Mouse (Mus musculus): ENCODE results near the gene Pou2f1.

The Pou2f1 gene

GRCm38 (mm10) chr1:166002520-166003155 lies at the start of gene Pou2f1:
Pou2f1 (minus strand) TSS chr1:166002678.
- ATAC-seq (ENCODE audit: insufficient number of reproducible peaks, low FRiP score, low TSS enrichment), result peak; percentile 74

GRCm38 (mm10) chr1:166049046-166049827 lies 46.8 kb upstream of the Pou2f1 start:
- no peak for ATAC-seq (ENCODE audit: insufficient number of reproducible peaks, low FRiP score, low TSS enrichment)

GRCm38 (mm10) chr1:166048230-166048911 lies 45.9 kb upstream of the Pou2f1 start:
- ATAC-seq (ENCODE audit: insufficient number of reproducible peaks, low FRiP score, low TSS enrichment), result 0 out of 2 replicates have a peak, but pooled peaks have one; percentile 18

- ATAC-seq (ENCODE audit: insufficient number of reproducible peaks, low FRiP score, low TSS enrichment), result no peak
Observed at GRCm38 (mm10) chr1:166047505-166048170, 45.2 kb upstream of the Pou2f1 start.

GRCm38 (mm10) chr1:166045894-166046197 lies 43.4 kb upstream of the Pou2f1 start:
- ATAC-seq (ENCODE audit: insufficient number of reproducible peaks, low FRiP score, low TSS enrichment), result no peak

- ATAC-seq (ENCODE audit: insufficient number of reproducible peaks, low FRiP score, low TSS enrichment), result no peak
Observed at GRCm38 (mm10) chr1:166045060-166045893, 42.8 kb upstream of the Pou2f1 start.

- ATAC-seq (ENCODE audit: insufficient number of reproducible peaks, low FRiP score, low TSS enrichment), result no peak
Observed at GRCm38 (mm10) chr1:166043451-166044149, 41.1 kb upstream of the Pou2f1 start.

GRCm38 (mm10) chr1:166041501-166041900 lies 39.0 kb upstream of the Pou2f1 start:
- ATAC-seq (ENCODE audit: insufficient number of reproducible peaks, low FRiP score, low TSS enrichment), result no peak

- ATAC-seq (ENCODE audit: insufficient number of reproducible peaks, low FRiP score, low TSS enrichment), result no peak
Observed at GRCm38 (mm10) chr1:166038731-166039332, 36.4 kb upstream of the Pou2f1 start.

GRCm38 (mm10) chr1:166035045-166035444 lies 32.6 kb upstream of the Pou2f1 start:
- ATAC-seq (ENCODE audit: insufficient number of reproducible peaks, low FRiP score, low TSS enrichment), result no peak

GRCm38 (mm10) chr1:166031673-166032547 lies 29.4 kb upstream of the Pou2f1 start:
- ATAC-seq (ENCODE audit: insufficient number of reproducible peaks, low FRiP score, low TSS enrichment), result no peak

GRCm38 (mm10) chr1:166023981-166024380 lies 21.5 kb upstream of the Pou2f1 start:
- ATAC-seq (ENCODE audit: insufficient number of reproducible peaks, low FRiP score, low TSS enrichment), result no peak

- no peak for ATAC-seq (ENCODE audit: insufficient number of reproducible peaks, low FRiP score, low TSS enrichment)
Observed at GRCm38 (mm10) chr1:166017203-166017602, 14.7 kb upstream of the Pou2f1 start.

- no peak for ATAC-seq (ENCODE audit: insufficient number of reproducible peaks, low FRiP score, low TSS enrichment)
Observed at GRCm38 (mm10) chr1:166016306-166016705, 13.8 kb upstream of the Pou2f1 start.

GRCm38 (mm10) chr1:166014530-166014929 lies 12.1 kb upstream of the Pou2f1 start:
- no peak for ATAC-seq (ENCODE audit: insufficient number of reproducible peaks, low FRiP score, low TSS enrichment)

GRCm38 (mm10) chr1:166010106-166010505 lies 7.6 kb upstream of the Pou2f1 start:
- no peak for ATAC-seq (ENCODE audit: insufficient number of reproducible peaks, low FRiP score, low TSS enrichment)

GRCm38 (mm10) chr1:166008634-166009350 lies 6.3 kb upstream of the Pou2f1 start:
- ATAC-seq (ENCODE audit: insufficient number of reproducible peaks, low FRiP score, low TSS enrichment), result no peak

All from cerebellum, adult (tissue).